Mouse (Mus musculus): Measurements from ENCODE around the gene Hoxd1.

Gene Hoxd1

GRCm38 (mm10) chr2:74747661-74748141 lies 15.1 kb upstream of the Hoxd1 start:
- no peak for DNase-seq (ENCODE audit: inconsistent age in 2 of 2, low spot score in 1 of 2)

- no peak for DNase-seq (ENCODE audit: inconsistent age in 2 of 2, low spot score in 1 of 2)
Measured at GRCm38 (mm10) chr2:74748436-74748995, 14.3 kb upstream of the Hoxd1 start.

- peak; percentile 55 to 81 for DNase-seq (ENCODE audit: inconsistent age in 2 of 2, low spot score in 1 of 2)
Measured at GRCm38 (mm10) chr2:74749337-74750121, 13.3 kb upstream of the Hoxd1 start.

GRCm38 (mm10) chr2:74750731-74751250 lies 12.0 kb upstream of the Hoxd1 start:
- no peak for DNase-seq (ENCODE audit: inconsistent age in 2 of 2, low spot score in 1 of 2)

- no peak for DNase-seq (ENCODE audit: inconsistent age in 2 of 2, low spot score in 1 of 2)
Measured at GRCm38 (mm10) chr2:74751861-74752260, 10.9 kb upstream of the Hoxd1 start.

GRCm38 (mm10) chr2:74752431-74753174 lies 10.2 kb upstream of the Hoxd1 start:
- DNase-seq (ENCODE audit: inconsistent age in 2 of 2, low spot score in 1 of 2) = no peak

GRCm38 (mm10) chr2:74753175-74753523 lies 9.6 kb upstream of the Hoxd1 start:
- no peak for DNase-seq (ENCODE audit: inconsistent age in 2 of 2, low spot score in 1 of 2)

- DNase-seq (ENCODE audit: inconsistent age in 2 of 2, low spot score in 1 of 2) = peak in 1 of 2 experiments; percentile 47
Measured at GRCm38 (mm10) chr2:74753711-74754110, 9.1 kb upstream of the Hoxd1 start.

GRCm38 (mm10) chr2:74760146-74760545 lies 2.6 kb upstream of the Hoxd1 start:
- DNase-seq (ENCODE audit: inconsistent age in 2 of 2, low spot score in 1 of 2) = no peak

- DNase-seq (ENCODE audit: inconsistent age in 2 of 2, low spot score in 1 of 2) = no peak
Measured at GRCm38 (mm10) chr2:74761941-74762340, 839 bp upstream of the Hoxd1 start.

- DNase-seq (ENCODE audit: inconsistent age in 2 of 2, low spot score in 1 of 2) = no peak
Measured at GRCm38 (mm10) chr2:74763245-74763735, 510 bp downstream of the Hoxd1 start.

GRCm38 (mm10) chr2:74763976-74764375 lies 1.2 kb downstream of the Hoxd1 start:
- peak in 1 of 2 experiments; percentile 12 for DNase-seq (ENCODE audit: inconsistent age in 2 of 2, low spot score in 1 of 2)

GRCm38 (mm10) chr2:74774359-74774758 lies 11.6 kb downstream of the Hoxd1 start:
- DNase-seq (ENCODE audit: inconsistent age in 2 of 2, low spot score in 1 of 2) = no peak

- no peak for DNase-seq (ENCODE audit: inconsistent age in 2 of 2, low spot score in 1 of 2)
Measured at GRCm38 (mm10) chr2:74777536-74778275, 14.9 kb downstream of the Hoxd1 start.

- no peak for DNase-seq (ENCODE audit: inconsistent age in 2 of 2, low spot score in 1 of 2)
Measured at GRCm38 (mm10) chr2:74781386-74781785, 18.6 kb downstream of the Hoxd1 start.

- DNase-seq (ENCODE audit: inconsistent age in 2 of 2, low spot score in 1 of 2) = no peak
Measured at GRCm38 (mm10) chr2:74795531-74795930, 32.8 kb downstream of the Hoxd1 start.

- DNase-seq (ENCODE audit: inconsistent age in 2 of 2, low spot score in 1 of 2) = no peak
Measured at GRCm38 (mm10) chr2:74808431-74808830, 45.7 kb downstream of the Hoxd1 start.

All from adrenal gland, adult (tissue).